Mouse (Mus musculus): ENCODE data around the gene 1110017D15Rik. TPM values are rescaled to one million over a fixed set of nuclear protein-coding genes. Genes with fewer than 3 reads are reported as not detected.

The 1110017D15Rik gene
- total and polyA plus RNA-seq, 3 experiments: 3.2 TPM; not detected in 2

- H3K27ac ChIP-seq: no peak overlapping the region
- WGBS: 60% methylated on average over 11 of the region's 11 CpGs
- DNase-seq: no peak
- no peak overlapping the region for H3K9ac ChIP-seq (ENCODE audit: low read depth, low read length)
- H3K79me2 ChIP-seq (replicated peaks; ENCODE audit: control insufficient read depth, insufficient read depth, low read length): no peaks in the 10 kb centered on the region
- H3K4me3 ChIP-seq: no peak overlapping the region
- TF ChIP-seq EP300 (IDR thresholded peaks at IDR 0.05; ENCODE audit: insufficient read depth, low read depth, low read length): no peak
- TF ChIP-seq CTCF (IDR thresholded peaks at IDR 0.05): peak; percentile 50
- no peaks in the 10 kb centered on the region for H3K27me3 ChIP-seq (ENCODE audit: control insufficient read depth, insufficient read depth, low read length)
- no peaks in the 10 kb centered on the region for H3K36me3 ChIP-seq (ENCODE audit: control insufficient read depth, insufficient read depth, low read length)
- intact Hi-C loops (cut with DNase I): no loop called here
- H3K4me1 ChIP-seq (ENCODE audit: control insufficient read depth, insufficient read depth, low read length): peaks cover 6% of the 10 kb centered on the region; the same call in 1 of the 2 replicates
These were observed 12.0 kb downstream of the 1110017D15Rik start for GRCm38 (mm10) chr4:41505131-41505551.

GRCm38 (mm10) chr4:41504325-41504724 lies 12.8 kb downstream of the 1110017D15Rik start:
- TF ChIP-seq POLR2A (IDR thresholded peaks at IDR 0.05; ENCODE audit: insufficient read depth, low read depth, low read length) (no peak), CTCF (IDR thresholded peaks at IDR 0.05) (peak; percentile 51)
- Histone ChIP-seq H3K27ac (no peak overlapping the region), H3K9ac (ENCODE audit: low read depth, low read length) (no peak overlapping the region), H3K4me1 (ENCODE audit: control insufficient read depth, insufficient read depth, low read length) (peaks cover 6% of the 10 kb centered on the region; the same call in 1 of the 2 replicates), H3K79me2 (replicated peaks; ENCODE audit: control insufficient read depth, insufficient read depth, low read length) (no peaks in the 10 kb centered on the region), H3K36me3 (ENCODE audit: control insufficient read depth, insufficient read depth, low read length) (no peaks in the 10 kb centered on the region), H3K27me3 (ENCODE audit: control insufficient read depth, insufficient read depth, low read length) (no peaks in the 10 kb centered on the region), H3K4me3 (no peak overlapping the region)
- 66% methylated on average over 5 of the region's 5 CpGs for WGBS
- DNase-seq: no peak
- intact Hi-C loops (cut with DNase I): no loop called here

GRCm38 (mm10) chr4:41502986-41503412 lies 14.1 kb downstream of the 1110017D15Rik start, which contains the start of gene AI464131:
TSS of gene AI464131 (minus strand) at chr4:41503076.
- H3K36me3 ChIP-seq (ENCODE audit: control insufficient read depth, insufficient read depth, low read length): no peaks in the 10 kb centered on the region
- H3K4me1 ChIP-seq (ENCODE audit: control insufficient read depth, insufficient read depth, low read length): peaks cover 6% of the 10 kb centered on the region; the same call in 1 of the 2 replicates
- H3K27ac ChIP-seq: peak within 1 kb of the TSS; percentile 65
- no peaks in the 10 kb centered on the region for H3K79me2 ChIP-seq (replicated peaks; ENCODE audit: control insufficient read depth, insufficient read depth, low read length)
- intact Hi-C loops (cut with DNase I): loop anchor here (1.0 kb wide), 1 partner anchor 35 kb away; no protein-coding TSS in a partner anchor
- DNase-seq: peak; percentile 97
- 2% methylated on average over 18 of the region's 18 CpGs for WGBS
- peaks cover 5% of the 10 kb centered on the region; the same call in 1 of the 2 replicates for H3K27me3 ChIP-seq (ENCODE audit: control insufficient read depth, insufficient read depth, low read length)
- peak within 1 kb of the TSS; percentile 64 for H3K9ac ChIP-seq (ENCODE audit: low read depth, low read length)
- TF ChIP-seq EP300 (IDR thresholded peaks at IDR 0.05; ENCODE audit: insufficient read depth, low read depth, low read length): 0 out of 2 replicates have a peak, but pooled peaks have one; percentile 42
- peak; percentile 25 for TF ChIP-seq CTCF (IDR thresholded peaks at IDR 0.05)
- peak; percentile 65 for TF ChIP-seq POLR2A (IDR thresholded peaks at IDR 0.05; ENCODE audit: insufficient read depth, low read depth, low read length)
- H3K4me3 ChIP-seq: peak within 1 kb of the TSS; percentile 63

GRCm38 (mm10) chr4:41502171-41502940 lies 14.8 kb downstream of the 1110017D15Rik start:
- DNase-seq: no peak
- H3K4me1 ChIP-seq (ENCODE audit: control insufficient read depth, insufficient read depth, low read length): peaks cover 6% of the 10 kb centered on the region; the same call in 1 of the 2 replicates
- H3K27ac ChIP-seq: peak overlapping the region; percentile 65
- intact Hi-C loops (cut with DNase I): loop anchor here (1.0 kb wide), 1 partner anchor 34 kb away; no protein-coding TSS in a partner anchor
- H3K9ac ChIP-seq (ENCODE audit: low read depth, low read length): peak overlapping the region; percentile 64
- H3K27me3 ChIP-seq (ENCODE audit: control insufficient read depth, insufficient read depth, low read length): peaks cover 11% of the 10 kb centered on the region
- peak overlapping the region; percentile 63 for H3K4me3 ChIP-seq
- H3K36me3 ChIP-seq (ENCODE audit: control insufficient read depth, insufficient read depth, low read length): no peaks in the 10 kb centered on the region
- WGBS: 27% methylated on average over 20 of the region's 20 CpGs
- TF ChIP-seq POLR2A (IDR thresholded peaks at IDR 0.05; ENCODE audit: insufficient read depth, low read depth, low read length): no peak
- TF ChIP-seq CTCF (IDR thresholded peaks at IDR 0.05): no peak
- TF ChIP-seq EP300 (IDR thresholded peaks at IDR 0.05; ENCODE audit: insufficient read depth, low read depth, low read length): no peak
- H3K79me2 ChIP-seq (replicated peaks; ENCODE audit: control insufficient read depth, insufficient read depth, low read length): no peaks in the 10 kb centered on the region

GRCm38 (mm10) chr4:41500787-41501186 lies 16.3 kb downstream of the 1110017D15Rik start:
- peaks cover 11% of the 10 kb centered on the region for H3K27me3 ChIP-seq (ENCODE audit: control insufficient read depth, insufficient read depth, low read length)
- 82% methylated on average over 4 of the region's 4 CpGs for whole genome bisulfite sequencing
- no peak overlapping the region for H3K9ac ChIP-seq (ENCODE audit: low read depth, low read length)
- DNase-seq: no peak
- H3K4me3 ChIP-seq: no peak overlapping the region
- intact Hi-C loops (cut with DNase I): no loop called here
- H3K79me2 ChIP-seq (replicated peaks; ENCODE audit: control insufficient read depth, insufficient read depth, low read length): no peaks in the 10 kb centered on the region
- no peaks in the 10 kb centered on the region for H3K4me1 ChIP-seq (ENCODE audit: control insufficient read depth, insufficient read depth, low read length)
- TF ChIP-seq POLR2A (IDR thresholded peaks at IDR 0.05; ENCODE audit: insufficient read depth, low read depth, low read length) (no peak), EP300 (IDR thresholded peaks at IDR 0.05; ENCODE audit: insufficient read depth, low read depth, low read length) (no peak), CTCF (IDR thresholded peaks at IDR 0.05) (no peak)
- no peaks in the 10 kb centered on the region for H3K36me3 ChIP-seq (ENCODE audit: control insufficient read depth, insufficient read depth, low read length)
- no peak overlapping the region for H3K27ac ChIP-seq

- no peak for TF ChIP-seq EP300 (IDR thresholded peaks at IDR 0.05; ENCODE audit: insufficient read depth, low read depth, low read length)
- TF ChIP-seq CTCF (IDR thresholded peaks at IDR 0.05): no peak
- no peak for TF ChIP-seq POLR2A (IDR thresholded peaks at IDR 0.05; ENCODE audit: insufficient read depth, low read depth, low read length)
- Histone ChIP-seq H3K9ac (ENCODE audit: low read depth, low read length) (no peak overlapping the region), H3K27me3 (ENCODE audit: control insufficient read depth, insufficient read depth, low read length) (peaks cover 11% of the 10 kb centered on the region), H3K36me3 (ENCODE audit: control insufficient read depth, insufficient read depth, low read length) (no peaks in the 10 kb centered on the region), H3K4me1 (ENCODE audit: control insufficient read depth, insufficient read depth, low read length) (no peaks in the 10 kb centered on the region), H3K4me3 (no peak overlapping the region), H3K79me2 (replicated peaks; ENCODE audit: control insufficient read depth, insufficient read depth, low read length) (no peaks in the 10 kb centered on the region), H3K27ac (no peak overlapping the region)
- WGBS: 67% methylated on average over 8 of the region's 8 CpGs
- no peak for DNase-seq
- intact Hi-C loops (cut with DNase I): no loop called here
These were observed 17.5 kb downstream of the 1110017D15Rik start for GRCm38 (mm10) chr4:41499619-41500018.
